Mouse (Mus musculus) kidney, embryonic 14.5 days (tissue): Measurements from ENCODE around the gene Espnl. TPM values are rescaled to one million over a fixed set of nuclear protein-coding genes. Genes with fewer than 3 reads are reported as not detected.

Experiments
- ATAC-seq: fragments of 200-750 bp; cut with Nextera tagmentation; 2 replicates; pipeline ENCODE4 v1.8.0; 2017; ENCODE audit warnings: moderate number of reproducible peaks, mild to moderate bottlenecking, moderate TSS enrichment, moderate library complexity; ENCODE audit not compliant: low FRiP score, low TSS enrichment
- H3K27ac ChIP-seq: fragments of 300-500 bp; sonication (generic); 2 replicates; pipeline ENCODE4 v1.5.1; 2014; ENCODE audit warnings: low read depth, mild to moderate bottlenecking, low read length, moderate library complexity, mixed read lengths
- H3K27me3 ChIP-seq: fragments of 300-500 bp; sonication (generic); 2 replicates; pipeline ENCODE4 v1.6.1; 2014; ENCODE audit warnings: mild to moderate bottlenecking, low read length; ENCODE audit not compliant: control insufficient read depth, insufficient read depth
- H3K36me3 ChIP-seq: fragments of 300-500 bp; sonication (generic); 2 replicates; pipeline ENCODE4 v1.6.1; 2014; ENCODE audit warnings: low read length, mixed read lengths; ENCODE audit not compliant: control insufficient read depth, insufficient read depth
- H3K4me1 ChIP-seq: fragments of 300-500 bp; sonication (generic); 2 replicates; pipeline ENCODE4 v1.6.1; 2014; ENCODE audit warnings: low read length, mixed read lengths; ENCODE audit not compliant: control insufficient read depth, insufficient read depth
- H3K4me2 ChIP-seq: fragments of 300-500 bp; sonication (generic); replicated peaks from 2 replicates; pipeline ENCODE4 v1.6.1; 2014; ENCODE audit warnings: low read depth, mild to moderate bottlenecking, low read length
- H3K4me3 ChIP-seq: fragments of 300-500 bp; sonication (generic); 2 replicates; pipeline ENCODE4 v1.5.1; 2014; ENCODE audit warnings: mild to moderate bottlenecking, low read length
- H3K9ac ChIP-seq: fragments of 300-500 bp; sonication (generic); 2 replicates; pipeline ENCODE4 v1.6.1; 2014; ENCODE audit warnings: low read depth, mild to moderate bottlenecking, low read length, moderate library complexity
- H3K9me3 ChIP-seq: fragments of 300-500 bp; sonication (generic); 2 replicates; pipeline ENCODE4 v1.6.1; 2016; ENCODE audit warnings: low read length; ENCODE audit not compliant: control insufficient read depth
- WGBS: fragments of 180-500 bp; shearing (Covaris S2); extraction: QIAGEN DNeasy Blood & Tissue Kit; methylation state at CpG from one replicate; pipeline ENCODE4 v1.1.7; 2014; 5-methylcytosine and 5-hydroxymethylcytosine counted together
- polyA plus RNA-seq: library from polyadenylated mRNA; unstranded; fragments of >200 nt; fragmentation: Nextera tagmentation; extraction: Ambion mirVana; gene quantifications from 2 replicates; pipeline ENCODE4 v1.2.1, GENCODE M21; 2014

Espnl gene
- polyA plus RNA-seq, 1 experiment from 2014 or later: not detected

- no peak overlapping the region for H3K27ac ChIP-seq
- H3K4me1 ChIP-seq: no peaks in the 10 kb centered on the region
- H3K27me3 ChIP-seq: no peaks in the 10 kb centered on the region
- peak overlapping the region; percentile 48 for H3K4me3 ChIP-seq
- 20% methylated on average over 8 of the region's 8 CpGs for WGBS
- H3K4me2 ChIP-seq: peak overlapping the region; percentile 95
- peaks cover 2% of the 10 kb centered on the region; the same call in 1 of the 2 replicates for H3K9me3 ChIP-seq
- ATAC-seq: peak; percentile 6
- peak overlapping the region; percentile 65; the same call in 1 of the 2 replicates for H3K9ac ChIP-seq
- peaks cover 8% of the 10 kb centered on the region; the same call in 1 of the 2 replicates for H3K36me3 ChIP-seq
Measured at GRCm38 (mm10) chr1:91365816-91366214, 43.9 kb downstream of the Espnl start.

GRCm38 (mm10) chr1:91366215-91367108, 44.6 kb downstream of the Espnl start, which contains the start of gene Erfe:
Gene Erfe (plus strand): TSS chr1:91366430.
- Histone ChIP-seq H3K4me1 (no peaks in the 10 kb centered on the region), H3K9me3 (peaks cover 2% of the 10 kb centered on the region; the same call in 1 of the 2 replicates), H3K36me3 (peaks cover 14% of the 10 kb centered on the region; the same call in 1 of the 2 replicates)

GRCm38 (mm10) chr1:91367295-91367694, 45.4 kb downstream of the Espnl start:
- WGBS: 97% methylated on average over 3 of the region's 3 CpGs
- Histone ChIP-seq H3K4me1 (no peaks in the 10 kb centered on the region), H3K4me2 (no peak overlapping the region), H3K27ac (no peak overlapping the region), H3K4me3 (no peak overlapping the region), H3K9ac (no peak overlapping the region), H3K36me3 (peaks cover 23% of the 10 kb centered on the region; the same call in 1 of the 2 replicates), H3K9me3 (peaks cover 2% of the 10 kb centered on the region; the same call in 1 of the 2 replicates), H3K27me3 (no peaks in the 10 kb centered on the region)
- ATAC-seq: no peak

More at GRCm38 (mm10) chr1:91366215-91367108, 44.6 kb downstream of the Espnl start, which contains the start of gene Erfe:
- peak within 1 kb of the TSS; percentile 48 for H3K4me3 ChIP-seq
- peak; percentile 60 for ATAC-seq
- peak within 1 kb of the TSS; percentile 95 for H3K4me2 ChIP-seq
- no peak within 1 kb of the TSS for H3K27ac ChIP-seq
- no peaks in the 10 kb centered on the region for H3K27me3 ChIP-seq
- 1% methylated on average over 65 of the region's 68 CpGs for WGBS
- H3K9ac ChIP-seq: peak within 1 kb of the TSS; percentile 65

GRCm38 (mm10) chr1:91369408-91369807, 47.5 kb downstream of the Espnl start:
- no peak for ATAC-seq
- H3K9ac ChIP-seq: no peak overlapping the region
- H3K4me3 ChIP-seq: no peak overlapping the region
- no peaks in the 10 kb centered on the region for H3K27me3 ChIP-seq
- H3K27ac ChIP-seq: no peak overlapping the region
- H3K4me1 ChIP-seq: no peaks in the 10 kb centered on the region
- H3K9me3 ChIP-seq: 0 out of 2 replicates have a peak, but pooled peaks cover 1% of the 10 kb centered on the region
- no peak overlapping the region for H3K4me2 ChIP-seq
- peaks cover 43% of the 10 kb centered on the region for H3K36me3 ChIP-seq
- 59% methylated on average over 4 of the region's 4 CpGs for WGBS

GRCm38 (mm10) chr1:91370055-91370454, 48.2 kb downstream of the Espnl start:
- H3K4me1 ChIP-seq: no peaks in the 10 kb centered on the region
- no peak overlapping the region for H3K9ac ChIP-seq
- no peaks in the 10 kb centered on the region for H3K27me3 ChIP-seq
- no peak overlapping the region for H3K4me2 ChIP-seq
- no peak for ATAC-seq
- H3K4me3 ChIP-seq: no peak overlapping the region
- H3K9me3 ChIP-seq: no peaks in the 10 kb centered on the region
- WGBS: 88% methylated on average over 23 of the region's 23 CpGs
- peaks cover 49% of the 10 kb centered on the region for H3K36me3 ChIP-seq
- H3K27ac ChIP-seq: no peak overlapping the region

- Histone ChIP-seq H3K4me1 (no peaks in the 10 kb centered on the region), H3K4me2 (no peak overlapping the region), H3K36me3 (peaks cover 83% of the 10 kb centered on the region), H3K27ac (no peak overlapping the region), H3K4me3 (no peak overlapping the region), H3K9me3 (no peaks in the 10 kb centered on the region), H3K9ac (no peak overlapping the region), H3K27me3 (no peaks in the 10 kb centered on the region)
- ATAC-seq: no peak
- 90% methylated on average over 6 of the region's 6 CpGs for WGBS
Measured at GRCm38 (mm10) chr1:91373414-91373835, 51.5 kb downstream of the Espnl start.

GRCm38 (mm10) chr1:91380453-91381090, 58.7 kb downstream of the Espnl start:
- Histone ChIP-seq H3K9ac (no peak overlapping the region), H3K4me2 (no peak overlapping the region), H3K4me1 (no peaks in the 10 kb centered on the region), H3K36me3 (peaks cover 95% of the 10 kb centered on the region), H3K4me3 (no peak overlapping the region), H3K27me3 (no peaks in the 10 kb centered on the region), H3K27ac (no peak overlapping the region), H3K9me3 (no peaks in the 10 kb centered on the region)
- WGBS: 65% methylated on average over 7 of the region's 7 CpGs
- ATAC-seq: 0 out of 2 replicates have a peak, but pooled peaks have one; percentile 63

GRCm38 (mm10) chr1:91381091-91381471, 59.2 kb downstream of the Espnl start:
- Histone ChIP-seq H3K4me2 (no peak overlapping the region), H3K27ac (no peak overlapping the region), H3K4me3 (no peak overlapping the region), H3K27me3 (no peaks in the 10 kb centered on the region), H3K9ac (no peak overlapping the region), H3K4me1 (no peaks in the 10 kb centered on the region), H3K36me3 (peaks cover 93% of the 10 kb centered on the region), H3K9me3 (no peaks in the 10 kb centered on the region)
- ATAC-seq: no peak
- WGBS: 90% methylated on average over 4 of the region's 4 CpGs
